Comparison of ENCODE assay signal across 9 mouse cellular contexts in genomic region chr9:31912921-31913738, GRCm38 (mm10). TPM values are rescaled to one million over a fixed set of nuclear protein-coding genes. Genes with fewer than 3 reads are reported as not detected.
DNase-seq lines count a peak whose midpoint lies in the region; ATAC-seq lines count a peak whose summit lies in the region.
"Had no signal": no experiment of that assay in that cellular context is flagged by ENCODE, and none has a peak within 500 bp of the region (broad histone marks: within the 10 kb centered on the region; RNA-seq: fewer than 3 reads in every experiment).

TSS of gene Barx2 (minus strand) at chr9:31913462.

- H3K4me3 ChIP-seq in embryonic facial prominence, embryonic 11.5 days (ENCODE audit: low read depth, low read length) = peak within 1 kb of the TSS; percentile 53
- H3K4me3 ChIP-seq in midbrain, embryonic 12.5 days = peak within 1 kb of the TSS; percentile 57
- H3K4me3 ChIP-seq: erythroblast, embryonic 14.5 days had no signal

- peaks cover 52% of the 10 kb centered on the region for H3K27me3 ChIP-seq in embryonic facial prominence, embryonic 11.5 days (ENCODE audit: control insufficient read depth, insufficient read depth, low read length)
- peaks cover 82% of the 10 kb centered on the region for H3K27me3 ChIP-seq in midbrain, embryonic 12.5 days

- no peaks in the 10 kb centered on the region for H3K36me3 ChIP-seq in embryonic facial prominence, embryonic 11.5 days (replicated peaks; ENCODE audit: control insufficient read depth, insufficient read depth, low read depth, low read length)
- no peaks in the 10 kb centered on the region for H3K36me3 ChIP-seq in midbrain, embryonic 12.5 days

- peak within 1 kb of the TSS; percentile 88 for H3K4me2 ChIP-seq in embryonic facial prominence, embryonic 11.5 days (ENCODE audit: low read depth, low read length)
- H3K4me2 ChIP-seq in midbrain, embryonic 12.5 days (replicated peaks) = peak within 1 kb of the TSS; percentile 96

- ATAC-seq in embryonic facial prominence, embryonic 11.5 days (replicated peaks; ENCODE audit: insufficient number of reproducible peaks, low FRiP score, low TSS enrichment, low read depth) = peak; percentile 76
- peak; percentile 73 for ATAC-seq in midbrain, embryonic 12.5 days (ENCODE audit: low FRiP score, low read depth)
- no peak for ATAC-seq in erythroblast, adult 5-6 weeks (replicated peaks; ENCODE audit: low FRiP score, poor library complexity, severe bottlenecking)

- no peaks in the 10 kb centered on the region for H3K9me3 ChIP-seq in embryonic facial prominence, embryonic 11.5 days (replicated peaks; ENCODE audit: control insufficient read depth, low read length)
- no peaks in the 10 kb centered on the region for H3K9me3 ChIP-seq in midbrain, embryonic 12.5 days

- peak within 1 kb of the TSS; percentile 48 for H3K9ac ChIP-seq in embryonic facial prominence, embryonic 11.5 days (replicated peaks; ENCODE audit: low read length)
- H3K9ac ChIP-seq in midbrain, embryonic 12.5 days (replicated peaks) = 0 out of 2 replicates have a peak within 1 kb of the TSS, but pooled peaks have one; percentile 8

- H3K27ac ChIP-seq in embryonic facial prominence, embryonic 11.5 days (replicated peaks; ENCODE audit: low read depth, low read length) = no peak within 1 kb of the TSS
- no peak within 1 kb of the TSS for H3K27ac ChIP-seq in midbrain, embryonic 12.5 days (replicated peaks)

- intact Hi-C loops in left cerebral cortex, postnatal 4 days (cut with DNase I) = loop anchor here (5.0 kb wide), 2 partner anchors 56 to 351 kb away; no protein-coding TSS in a partner anchor

- under 1% methylated on average over 68 of the region's 81 CpGs for WGBS in embryonic facial prominence, embryonic 11.5 days
- under 1% methylated on average over 81 of the region's 81 CpGs for WGBS in midbrain, embryonic 12.5 days

- peak; percentile 74 for DNase-seq in adrenal gland, postnatal 14 days
- peak; percentile 74 for DNase-seq in embryonic facial prominence, embryonic 11.5 days (ENCODE audit: low spot score)
- DNase-seq in heart, adult 11 months = peak; percentile 87
- peak; percentile 50 for DNase-seq in kidney, adult 11 months
- DNase-seq in left cerebral cortex, postnatal 4 days = peak; percentile 63
- DNase-seq in telencephalon, adult 2 months (ENCODE audit: low read depth, low spot score) = peak; percentile 52

- no peaks in the 10 kb centered on the region; the same call in 1 of the 2 replicates for H3K4me1 ChIP-seq in embryonic facial prominence, embryonic 11.5 days (ENCODE audit: control insufficient read depth, insufficient read depth, low read length)
- H3K4me1 ChIP-seq in midbrain, embryonic 12.5 days = peaks cover 23% of the 10 kb centered on the region

RNA-seq across cellular contexts. Expression of gene Barx2, which starts in this region (rescaled TPM):
- not detected in 2 replicates for total RNA-seq in adrenal gland, postnatal 14 days (2021)
- polyA plus RNA-seq in embryonic facial prominence, embryonic 11.5 days (2014; fragmentation: Nextera tagmentation; extraction: Ambion mirVana) = 0.72 and 1.4 TPM in 2 replicates
- 1 to 10 TPM; 4.3 to 4.5 TPM for total RNA-seq in left cerebral cortex, postnatal 4 days (2021)
- polyA plus RNA-seq in midbrain, embryonic 12.5 days (2016; fragmentation: Nextera tagmentation; extraction: Ambion mirVana) = not detected in 2 replicates
- not detected in 2 replicates for total RNA-seq in erythroblast, adult 5-6 weeks (2015; ENCODE audit: low replicate concordance)
- total RNA-seq in erythroblast, adult 5-6 weeks (2017; ENCODE audit: low replicate concordance) = not detected in 2 replicates
- polyA plus RNA-seq: erythroblast, embryonic 14.5 days had no signal

Comparison
In these comparisons a context has a peak if more than half of its experiments do, and no peak if none do; other contexts are left out.
1. Peak in DNase-seq in adrenal gland, postnatal 14 days; RNA of the gene not detected or under 1 TPM.
2. Peak in ATAC-seq, H3K4me3 ChIP-seq, H3K9ac ChIP-seq and H3K4me2 ChIP-seq in midbrain, embryonic 12.5 days; RNA of the gene not detected or under 1 TPM.